Mouse (Mus musculus): ENCODE results near the gene Nmrk1. TPM values are rescaled to one million over a fixed set of nuclear protein-coding genes. Genes with fewer than 3 reads are reported as not detected.

The Nmrk1 gene
- polyA plus RNA-seq, 1 experiment from 2014 or later: 8.3 TPM

- no peaks in the 10 kb centered on the region for H3K27me3 ChIP-seq (ENCODE audit: control insufficient read depth, insufficient read depth, low read length)
- peaks cover 8% of the 10 kb centered on the region for H3K4me1 ChIP-seq (ENCODE audit: control insufficient read depth, insufficient read depth, low read length)
- no peak for ATAC-seq (replicated peaks; ENCODE audit: extremely low read depth, insufficient read depth, low FRiP score)
- H3K27ac ChIP-seq (ENCODE audit: low read length): no peak overlapping the region
- H3K4me3 ChIP-seq (ENCODE audit: low read length): no peak overlapping the region
- 85% methylated on average over 7 of the region's 7 CpGs for WGBS
- H3K9ac ChIP-seq (ENCODE audit: low read length): no peak overlapping the region
- no peak overlapping the region for H3K4me2 ChIP-seq (ENCODE audit: low read depth, low read length)
- no peaks in the 10 kb centered on the region for H3K36me3 ChIP-seq (ENCODE audit: control insufficient read depth, insufficient read depth)
- no peaks in the 10 kb centered on the region for H3K9me3 ChIP-seq (replicated peaks; ENCODE audit: control insufficient read depth, low read length)
Measured at GRCm38 (mm10) chr19:18666966-18667365, 35.2 kb downstream of the Nmrk1 start.

GRCm38 (mm10) chr19:18669551-18669950, 37.8 kb downstream of the Nmrk1 start:
- no peak overlapping the region for H3K9ac ChIP-seq (ENCODE audit: low read length)
- peaks cover 24% of the 10 kb centered on the region for H3K4me1 ChIP-seq (ENCODE audit: control insufficient read depth, insufficient read depth, low read length)
- no peak overlapping the region for H3K27ac ChIP-seq (ENCODE audit: low read length)
- H3K36me3 ChIP-seq (ENCODE audit: control insufficient read depth, insufficient read depth): no peaks in the 10 kb centered on the region
- no peak for ATAC-seq (replicated peaks; ENCODE audit: extremely low read depth, insufficient read depth, low FRiP score)
- no peaks in the 10 kb centered on the region for H3K9me3 ChIP-seq (replicated peaks; ENCODE audit: control insufficient read depth, low read length)
- no peak overlapping the region for H3K4me3 ChIP-seq (ENCODE audit: low read length)
- H3K4me2 ChIP-seq (ENCODE audit: low read depth, low read length): no peak overlapping the region
- 94% methylated on average over 7 of the region's 7 CpGs for WGBS
- no peaks in the 10 kb centered on the region for H3K27me3 ChIP-seq (ENCODE audit: control insufficient read depth, insufficient read depth, low read length)

- Histone ChIP-seq H3K36me3 (ENCODE audit: control insufficient read depth, insufficient read depth) (no peaks in the 10 kb centered on the region), H3K27ac (ENCODE audit: low read length) (peak within 1 kb of the TSS; percentile 88), H3K27me3 (ENCODE audit: control insufficient read depth, insufficient read depth, low read length) (no peaks in the 10 kb centered on the region), H3K9me3 (replicated peaks; ENCODE audit: control insufficient read depth, low read length) (no peaks in the 10 kb centered on the region), H3K9ac (ENCODE audit: low read length) (peak within 1 kb of the TSS; percentile 78), H3K4me2 (ENCODE audit: low read depth, low read length) (peak within 1 kb of the TSS; percentile 75), H3K4me3 (ENCODE audit: low read length) (peak within 1 kb of the TSS; percentile 72), H3K4me1 (ENCODE audit: control insufficient read depth, insufficient read depth, low read length) (peaks cover 26% of the 10 kb centered on the region)
- ATAC-seq (replicated peaks; ENCODE audit: extremely low read depth, insufficient read depth, low FRiP score): peak; percentile 99
- WGBS: under 1% methylated on average over 48 of the region's 58 CpGs
Measured at GRCm38 (mm10) chr19:18670608-18671007, 38.9 kb downstream of the Nmrk1 start, which contains the start of gene Carnmt1. Carnmt1 (plus strand) TSS chr19:18670764.

- peak overlapping the region; percentile 72 for H3K4me3 ChIP-seq (ENCODE audit: low read length)
- H3K4me2 ChIP-seq (ENCODE audit: low read depth, low read length): peak overlapping the region; percentile 75
- peak overlapping the region; percentile 88 for H3K27ac ChIP-seq (ENCODE audit: low read length)
- peak; percentile 63 for ATAC-seq (replicated peaks; ENCODE audit: extremely low read depth, insufficient read depth, low FRiP score)
- H3K4me1 ChIP-seq (ENCODE audit: control insufficient read depth, insufficient read depth, low read length): peaks cover 26% of the 10 kb centered on the region
- peak overlapping the region; percentile 78 for H3K9ac ChIP-seq (ENCODE audit: low read length)
- H3K27me3 ChIP-seq (ENCODE audit: control insufficient read depth, insufficient read depth, low read length): no peaks in the 10 kb centered on the region
- under 1% methylated on average over 63 of the region's 64 CpGs for WGBS
- no peaks in the 10 kb centered on the region for H3K36me3 ChIP-seq (ENCODE audit: control insufficient read depth, insufficient read depth)
- H3K9me3 ChIP-seq (replicated peaks; ENCODE audit: control insufficient read depth, low read length): no peaks in the 10 kb centered on the region
Measured at GRCm38 (mm10) chr19:18671056-18671741, 39.4 kb downstream of the Nmrk1 start.

GRCm38 (mm10) chr19:18672498-18672897, 40.7 kb downstream of the Nmrk1 start:
- Histone ChIP-seq H3K27me3 (ENCODE audit: control insufficient read depth, insufficient read depth, low read length) (no peaks in the 10 kb centered on the region), H3K27ac (ENCODE audit: low read length) (no peak overlapping the region), H3K4me3 (ENCODE audit: low read length) (peak overlapping the region; percentile 72), H3K9ac (ENCODE audit: low read length) (peak overlapping the region; percentile 78), H3K4me2 (ENCODE audit: low read depth, low read length) (peak overlapping the region; percentile 75), H3K4me1 (ENCODE audit: control insufficient read depth, insufficient read depth, low read length) (peaks cover 26% of the 10 kb centered on the region), H3K36me3 (ENCODE audit: control insufficient read depth, insufficient read depth) (no peaks in the 10 kb centered on the region), H3K9me3 (replicated peaks; ENCODE audit: control insufficient read depth, low read length) (no peaks in the 10 kb centered on the region)
- WGBS: 39% methylated on average over 3 of the region's 3 CpGs
- no peak for ATAC-seq (replicated peaks; ENCODE audit: extremely low read depth, insufficient read depth, low FRiP score)

GRCm38 (mm10) chr19:18673116-18673515, 41.4 kb downstream of the Nmrk1 start:
- Histone ChIP-seq H3K27ac (ENCODE audit: low read length) (no peak overlapping the region), H3K9ac (ENCODE audit: low read length) (peak overlapping the region; percentile 78), H3K36me3 (ENCODE audit: control insufficient read depth, insufficient read depth) (no peaks in the 10 kb centered on the region; the same call in 1 of the 2 replicates), H3K27me3 (ENCODE audit: control insufficient read depth, insufficient read depth, low read length) (no peaks in the 10 kb centered on the region), H3K4me2 (ENCODE audit: low read depth, low read length) (peak overlapping the region; percentile 75), H3K4me1 (ENCODE audit: control insufficient read depth, insufficient read depth, low read length) (peaks cover 26% of the 10 kb centered on the region), H3K4me3 (ENCODE audit: low read length) (peak overlapping the region; percentile 72), H3K9me3 (replicated peaks; ENCODE audit: control insufficient read depth, low read length) (no peaks in the 10 kb centered on the region)
- 49% methylated on average over 4 of the region's 4 CpGs for WGBS
- ATAC-seq (replicated peaks; ENCODE audit: extremely low read depth, insufficient read depth, low FRiP score): no peak

- 56% methylated on average over 4 of the region's 4 CpGs for WGBS
- H3K9ac ChIP-seq (ENCODE audit: low read length): no peak overlapping the region
- H3K4me2 ChIP-seq (ENCODE audit: low read depth, low read length): no peak overlapping the region
- no peaks in the 10 kb centered on the region for H3K4me1 ChIP-seq (ENCODE audit: control insufficient read depth, insufficient read depth, low read length)
- no peak overlapping the region for H3K4me3 ChIP-seq (ENCODE audit: low read length)
- peaks cover 17% of the 10 kb centered on the region for H3K36me3 ChIP-seq (ENCODE audit: control insufficient read depth, insufficient read depth)
- H3K9me3 ChIP-seq (replicated peaks; ENCODE audit: control insufficient read depth, low read length): no peaks in the 10 kb centered on the region
- H3K27ac ChIP-seq (ENCODE audit: low read length): no peak overlapping the region
- ATAC-seq (replicated peaks; ENCODE audit: extremely low read depth, insufficient read depth, low FRiP score): no peak
- H3K27me3 ChIP-seq (ENCODE audit: control insufficient read depth, insufficient read depth, low read length): no peaks in the 10 kb centered on the region
Measured at GRCm38 (mm10) chr19:18682142-18682541, 50.4 kb downstream of the Nmrk1 start.

GRCm38 (mm10) chr19:18687556-18687955, 55.8 kb downstream of the Nmrk1 start:
- 69% methylated on average over 3 of the region's 3 CpGs for WGBS
- H3K4me2 ChIP-seq (ENCODE audit: low read depth, low read length): no peak overlapping the region
- H3K9ac ChIP-seq (ENCODE audit: low read length): no peak overlapping the region
- no peaks in the 10 kb centered on the region; the same call in 1 of the 2 replicates for H3K36me3 ChIP-seq (ENCODE audit: control insufficient read depth, insufficient read depth)
- H3K4me1 ChIP-seq (ENCODE audit: control insufficient read depth, insufficient read depth, low read length): no peaks in the 10 kb centered on the region
- H3K9me3 ChIP-seq (replicated peaks; ENCODE audit: control insufficient read depth, low read length): no peaks in the 10 kb centered on the region
- ATAC-seq (replicated peaks; ENCODE audit: extremely low read depth, insufficient read depth, low FRiP score): no peak
- no peaks in the 10 kb centered on the region for H3K27me3 ChIP-seq (ENCODE audit: control insufficient read depth, insufficient read depth, low read length)
- H3K27ac ChIP-seq (ENCODE audit: low read length): no peak overlapping the region
- no peak overlapping the region for H3K4me3 ChIP-seq (ENCODE audit: low read length)

- Histone ChIP-seq H3K4me3 (ENCODE audit: low read length) (no peak overlapping the region), H3K36me3 (ENCODE audit: control insufficient read depth, insufficient read depth) (peaks cover 4% of the 10 kb centered on the region), H3K27ac (ENCODE audit: low read length) (no peak overlapping the region), H3K27me3 (ENCODE audit: control insufficient read depth, insufficient read depth, low read length) (no peaks in the 10 kb centered on the region), H3K9me3 (replicated peaks; ENCODE audit: control insufficient read depth, low read length) (no peaks in the 10 kb centered on the region), H3K4me2 (ENCODE audit: low read depth, low read length) (no peak overlapping the region), H3K4me1 (ENCODE audit: control insufficient read depth, insufficient read depth, low read length) (no peaks in the 10 kb centered on the region), H3K9ac (ENCODE audit: low read length) (no peak overlapping the region)
- ATAC-seq (replicated peaks; ENCODE audit: extremely low read depth, insufficient read depth, low FRiP score): no peak
- WGBS: 34% methylated on average over 3 of the region's 3 CpGs
Measured at GRCm38 (mm10) chr19:18692176-18692575, 60.4 kb downstream of the Nmrk1 start.

Measured in heart, embryonic 16.5 days (tissue).